Mouse (Mus musculus) lung, postnatal 10 days (tissue): ENCODE data around the gene Fn3krp.

Source experiments
- DNase-seq: peaks from one replicate; pipeline ENCODE4 v3.0.0; 2021

Fn3krp gene

DNA sequence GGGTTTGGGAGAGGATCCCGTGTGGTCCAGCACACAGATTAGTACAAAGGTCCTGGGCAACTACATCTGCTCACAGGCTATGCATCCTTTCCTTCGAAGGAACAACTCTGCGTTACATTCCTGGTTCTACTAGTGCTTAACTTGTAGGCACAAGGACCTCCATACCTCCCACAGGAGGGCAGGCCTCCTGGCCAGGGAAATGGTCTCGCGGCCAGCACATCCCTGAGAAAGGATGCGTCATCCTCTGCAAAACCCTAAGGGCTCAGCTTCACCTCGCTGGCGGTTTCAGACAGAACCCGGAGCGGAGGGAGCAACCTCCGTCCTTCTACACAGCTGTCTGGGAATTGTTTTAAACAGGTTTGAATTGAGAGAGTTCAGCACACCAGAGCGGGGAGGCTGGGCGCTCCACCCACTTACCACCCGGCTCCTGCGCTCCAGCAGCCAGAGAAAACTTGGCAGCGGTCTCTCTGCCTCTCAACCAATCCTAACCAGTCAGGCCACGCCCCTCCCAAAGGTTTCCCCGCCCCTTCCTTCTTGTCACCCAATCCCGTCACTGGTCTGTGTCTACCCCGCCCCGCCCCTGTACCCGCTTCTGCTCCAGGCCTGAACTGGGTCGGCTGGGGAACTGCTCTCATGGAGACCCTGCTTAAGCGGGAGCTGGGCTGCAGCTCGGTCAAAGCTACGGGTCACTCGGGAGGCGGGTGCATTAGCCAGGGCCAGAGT, at the start of gene Fn3krp:
Gene Fn3krp, plus strand, starts transcription at position 572 of the 723 bp plus-strand sequence.
- DNase-seq, result peak; percentile 100

DNA sequence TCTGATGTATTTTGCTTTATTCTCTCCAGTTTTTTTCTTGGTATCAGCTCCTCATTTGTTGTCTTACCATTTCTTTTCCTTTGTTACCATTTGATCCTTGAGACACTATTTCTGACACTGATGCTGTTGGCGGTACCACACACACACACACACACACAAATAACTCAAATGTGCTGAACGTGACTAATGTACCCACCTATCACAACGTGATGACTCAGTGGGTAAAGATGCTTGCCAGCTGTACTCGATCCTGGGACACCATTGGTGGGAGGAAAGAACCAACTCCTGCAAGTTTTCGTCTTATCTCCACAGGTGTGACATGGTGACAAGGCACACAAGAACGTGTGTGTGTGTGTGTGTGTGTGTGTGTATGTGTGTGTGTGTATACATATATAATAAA, 47.9 kb upstream of the Fn3krp start:
- DNase-seq, result no peak

DNA sequence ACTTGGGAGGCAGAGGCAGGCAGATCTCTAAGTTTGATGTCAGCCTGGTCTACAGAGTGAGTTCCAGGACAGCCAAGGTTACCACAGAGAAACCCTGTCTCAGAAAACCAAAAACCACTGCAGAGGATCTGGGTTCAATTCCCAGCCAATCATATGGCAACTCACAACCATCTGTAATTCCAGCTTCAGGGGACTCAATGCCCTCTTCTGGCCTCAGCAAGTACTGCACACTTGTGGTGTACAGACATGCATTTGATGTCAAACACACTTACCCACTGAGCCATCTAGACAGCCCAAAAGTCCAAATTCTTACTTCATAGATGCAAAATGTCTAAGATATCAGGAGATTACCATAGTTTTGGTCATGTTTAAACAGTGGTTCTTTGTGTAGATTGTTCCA, 42.6 kb upstream of the Fn3krp start:
- no peak for DNase-seq

DNA sequence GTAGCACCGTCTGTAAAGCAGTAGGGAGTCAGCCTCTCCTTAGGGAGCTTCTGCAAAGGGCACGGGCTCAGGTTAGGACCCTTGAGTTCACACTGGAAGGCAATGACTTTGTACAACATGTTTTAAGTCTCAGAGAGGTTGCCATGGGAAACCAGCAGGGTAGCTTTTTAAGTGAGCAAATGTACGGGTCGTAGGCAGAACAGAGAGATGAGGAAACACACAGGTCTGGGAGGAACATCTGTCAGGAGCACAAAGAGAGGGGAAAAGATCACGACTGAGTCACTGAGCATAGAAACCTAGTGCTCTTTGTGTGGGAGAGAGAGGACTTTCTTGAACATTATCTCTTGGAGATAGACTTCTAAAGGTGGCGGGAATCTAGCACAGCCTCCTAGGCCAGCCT, 40.9 kb upstream of the Fn3krp start:
- DNase-seq, result no peak

DNA sequence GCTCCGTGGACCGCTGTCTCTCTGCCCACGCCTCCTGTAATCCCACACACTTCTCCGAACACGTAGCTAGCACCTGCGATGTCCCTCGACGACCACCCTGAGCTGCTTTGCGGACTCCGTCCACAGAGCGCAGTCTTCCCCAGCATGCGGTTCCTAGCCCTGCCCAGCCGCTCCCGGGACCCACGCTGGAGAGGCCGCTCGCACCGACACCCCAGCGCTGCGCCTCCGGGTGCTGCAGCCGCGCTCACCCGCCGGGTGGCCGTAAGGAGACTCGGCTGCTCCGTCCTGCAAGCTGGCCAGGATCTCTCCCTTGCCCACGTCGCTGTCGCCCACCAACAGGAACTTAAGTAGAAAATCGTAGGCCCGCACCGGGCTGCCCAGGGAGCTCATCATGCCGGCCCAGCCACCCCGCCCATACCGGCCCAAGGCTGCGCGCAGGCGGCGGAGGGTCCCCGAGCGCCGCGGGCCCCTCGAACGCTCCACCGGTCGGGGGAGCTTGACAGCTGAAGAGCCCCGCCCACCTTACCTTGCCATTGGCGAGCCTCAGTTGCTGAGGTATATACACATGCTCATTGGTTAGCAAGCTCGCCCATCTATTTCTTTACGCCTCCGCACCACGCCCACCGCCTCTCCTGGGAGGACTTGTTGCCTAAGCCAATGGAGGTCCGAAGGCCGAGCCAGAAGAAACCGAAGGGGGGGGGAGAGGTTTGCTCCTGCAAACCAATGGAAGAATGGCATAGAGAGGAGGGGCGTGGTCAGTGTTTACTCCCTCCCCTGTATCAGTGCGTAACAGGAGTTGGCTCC, 33.2 kb upstream of the Fn3krp start, which contains the start of gene Rab40b:
Gene Rab40b, minus strand, starts transcription at position 502 of the 804 bp plus-strand sequence.
- peak; percentile 98 for DNase-seq

DNA sequence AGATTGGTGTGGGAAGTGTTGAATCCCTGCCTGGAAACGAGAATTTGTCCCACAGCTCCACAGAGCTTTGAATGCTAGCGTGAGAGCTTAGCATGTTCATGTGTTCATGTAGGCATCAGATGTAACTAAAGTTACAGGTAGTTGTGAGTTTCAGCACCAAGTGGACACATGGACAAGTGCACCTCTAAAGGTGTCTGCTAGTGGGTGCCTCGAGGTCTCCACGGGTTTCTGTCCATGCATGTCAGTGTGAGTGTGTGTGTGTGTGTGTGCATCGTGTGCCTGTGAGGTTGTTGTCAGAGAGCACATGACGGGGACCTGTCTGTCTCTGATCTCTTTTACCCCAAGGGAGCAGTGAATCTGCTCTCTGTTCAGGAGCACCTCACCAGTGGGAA, 32.7 kb upstream of the Fn3krp start:
- no peak for DNase-seq

DNA sequence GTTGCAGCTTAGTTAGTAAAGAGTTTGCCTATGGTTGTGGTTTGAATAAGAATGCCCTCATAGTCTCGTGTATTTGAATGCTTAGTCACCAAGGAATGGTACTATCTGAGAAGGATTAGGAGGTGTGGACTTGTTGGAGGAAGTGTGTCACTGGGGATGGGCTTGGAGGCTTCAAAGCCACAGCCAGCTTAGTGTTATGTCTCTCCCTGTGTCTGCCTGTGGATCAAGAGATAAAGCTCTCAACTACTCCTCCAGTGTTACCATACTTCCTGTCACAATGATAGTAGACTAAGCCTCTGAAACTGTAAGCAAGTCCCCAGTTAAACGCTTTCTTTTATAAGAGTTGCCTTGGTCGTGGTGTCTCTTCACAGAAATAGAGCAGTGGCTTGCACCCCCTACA, 30.4 kb upstream of the Fn3krp start:
- DNase-seq, result no peak

DNA sequence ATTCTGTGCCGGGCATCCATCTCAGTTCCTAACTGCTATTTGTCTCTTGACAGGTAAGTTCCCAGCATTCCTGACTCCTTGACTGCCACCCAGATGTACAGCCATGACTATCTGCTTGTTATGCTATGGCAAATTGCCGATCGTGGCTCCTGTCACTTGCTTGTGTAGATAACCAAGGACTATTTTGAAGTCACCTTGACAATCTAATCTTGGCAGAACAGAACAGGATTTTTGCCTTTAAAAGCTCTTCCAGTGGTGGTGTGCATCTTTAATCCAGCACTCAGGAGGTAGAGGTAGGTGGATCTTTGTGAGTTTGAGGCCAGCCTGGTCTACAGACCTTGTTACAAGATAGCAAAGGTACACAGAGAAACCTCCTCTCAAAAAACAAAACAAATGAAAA, 28.8 kb upstream of the Fn3krp start:
- DNase-seq, result no peak

DNA sequence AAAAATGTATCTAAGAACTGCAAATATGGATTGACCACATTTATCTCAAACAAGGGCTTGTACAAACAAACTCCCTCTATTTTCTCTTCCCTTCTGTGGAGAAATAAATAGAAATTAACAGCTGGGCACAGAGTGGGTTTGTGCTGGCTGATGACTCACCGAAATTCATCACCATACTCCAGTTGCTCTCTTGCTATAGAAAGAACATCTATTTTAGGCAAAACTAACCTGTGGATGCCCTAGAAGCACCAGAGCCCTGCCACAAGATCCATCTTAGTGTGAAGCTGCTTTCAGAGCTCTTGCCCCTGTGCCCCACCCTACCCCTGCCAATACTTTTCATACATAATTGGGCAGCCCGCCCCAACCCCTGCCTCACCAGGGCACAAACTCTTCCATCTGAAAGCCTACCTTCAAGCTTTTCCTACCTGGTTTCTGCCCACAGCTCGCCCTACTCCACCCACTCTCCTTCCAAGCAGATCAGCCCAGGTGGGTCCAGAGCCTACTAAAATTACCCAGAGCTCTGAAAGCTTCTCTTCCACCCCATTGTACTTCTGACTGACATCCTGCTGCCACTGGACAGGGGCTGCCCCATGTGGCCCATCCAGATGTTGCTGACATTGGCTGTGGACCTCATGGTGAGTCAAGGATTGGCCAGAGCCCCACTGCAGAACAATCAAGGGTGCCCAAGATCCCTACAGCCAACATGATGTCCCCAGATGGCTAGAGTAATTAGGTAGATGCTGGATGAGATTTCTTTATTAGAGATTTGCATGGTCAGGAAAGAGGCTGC, 13.6 kb upstream of the Fn3krp start:
- no peak for DNase-seq

DNA sequence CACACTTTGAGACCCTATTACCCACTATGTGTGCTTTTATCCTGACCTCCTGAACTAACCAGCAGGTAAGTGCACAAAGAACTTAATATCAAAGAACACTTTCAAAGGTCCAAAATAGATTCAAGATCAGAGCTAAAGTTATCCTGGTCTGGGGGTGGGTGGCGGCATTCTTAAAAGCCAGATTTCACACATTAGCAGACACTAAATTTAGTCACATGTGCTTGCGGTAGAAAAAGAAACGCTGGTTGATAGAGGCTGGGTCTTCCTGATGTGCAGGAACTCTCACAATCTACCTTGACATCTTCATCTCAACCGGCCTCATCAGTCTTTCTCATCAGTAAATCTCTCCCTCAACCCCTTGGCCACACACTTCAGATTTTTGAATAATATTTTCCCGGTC, 6.4 kb upstream of the Fn3krp start:
- no peak for DNase-seq

DNA sequence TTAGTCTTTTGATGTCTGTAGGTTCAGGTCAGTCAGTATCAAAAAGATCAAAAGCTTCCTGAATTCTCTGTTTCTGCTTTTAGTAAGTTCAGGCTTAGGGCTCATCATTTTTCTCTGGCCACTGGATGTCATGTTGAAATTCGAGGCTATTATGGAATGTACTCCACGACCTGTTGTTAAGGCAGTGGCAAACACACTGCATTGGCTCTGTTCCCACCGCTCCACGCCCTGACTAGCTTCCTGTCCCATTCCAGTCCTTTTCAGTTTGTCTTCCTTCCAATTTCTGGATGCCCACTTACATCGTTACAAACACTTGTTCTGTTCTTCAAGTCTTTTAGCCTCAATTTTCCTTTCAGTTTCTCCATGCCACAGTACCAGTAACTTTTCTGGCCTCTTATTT, 5.8 kb upstream of the Fn3krp start:
- peak; percentile 60 for DNase-seq

DNA sequence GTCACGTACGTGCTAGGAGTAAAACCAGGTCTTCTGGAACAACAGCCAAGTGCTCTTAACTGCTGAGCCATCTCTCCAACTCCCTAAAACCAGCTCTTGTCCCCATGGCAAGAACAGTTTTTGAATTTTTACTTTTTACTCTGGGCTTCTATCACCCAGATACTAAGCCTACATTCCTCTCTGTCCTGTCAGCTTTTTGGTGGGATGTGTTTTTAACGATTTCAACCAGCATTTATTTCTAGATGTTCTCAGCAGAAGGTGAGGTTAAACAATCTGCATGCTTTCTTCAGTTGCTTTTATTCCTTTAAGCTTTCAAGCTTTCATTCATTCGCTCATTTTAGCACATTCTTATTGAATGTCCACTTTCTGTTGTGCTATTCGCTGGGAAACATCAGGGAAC, 3.2 kb upstream of the Fn3krp start:
- DNase-seq, result no peak

DNA sequence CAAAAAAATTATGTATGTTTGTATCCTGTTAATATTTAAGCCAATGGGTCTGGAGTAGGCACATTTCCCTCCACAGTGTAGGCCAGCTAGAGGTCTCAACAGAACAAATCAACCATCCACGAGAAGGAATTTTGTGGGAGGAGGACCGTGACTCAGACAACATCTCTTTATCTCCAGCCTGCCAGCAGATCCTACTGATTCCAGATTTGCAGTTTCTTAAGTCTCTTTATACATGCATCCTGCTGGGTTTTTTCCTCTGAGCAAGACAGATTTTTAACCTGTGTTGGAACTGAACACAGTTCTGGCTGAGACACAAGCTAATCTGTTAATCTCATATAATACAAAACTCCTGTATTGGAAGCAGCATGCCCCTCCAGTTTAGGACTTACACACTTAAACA, 2.3 kb upstream of the Fn3krp start:
- DNase-seq, result no peak

DNA sequence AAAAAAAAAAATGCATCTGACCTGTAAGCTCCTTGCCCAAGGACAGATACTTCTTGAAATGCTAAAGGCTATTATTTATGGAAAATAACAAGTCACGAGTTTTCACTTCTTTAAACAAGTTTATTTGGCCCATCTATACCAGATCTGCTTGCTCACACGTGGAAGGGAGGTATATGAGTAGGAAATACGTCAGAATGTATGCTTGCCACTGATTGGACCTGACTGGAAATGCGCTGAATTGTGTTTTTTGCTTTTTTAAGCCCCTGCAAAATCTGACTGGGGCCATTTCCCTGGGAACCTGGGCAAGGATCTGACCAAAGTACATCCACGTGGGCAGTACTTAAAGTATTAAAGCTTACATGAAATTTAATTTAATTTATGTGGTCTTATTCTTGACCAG, 822 bp upstream of the Fn3krp start:
- DNase-seq, result no peak

DNA sequence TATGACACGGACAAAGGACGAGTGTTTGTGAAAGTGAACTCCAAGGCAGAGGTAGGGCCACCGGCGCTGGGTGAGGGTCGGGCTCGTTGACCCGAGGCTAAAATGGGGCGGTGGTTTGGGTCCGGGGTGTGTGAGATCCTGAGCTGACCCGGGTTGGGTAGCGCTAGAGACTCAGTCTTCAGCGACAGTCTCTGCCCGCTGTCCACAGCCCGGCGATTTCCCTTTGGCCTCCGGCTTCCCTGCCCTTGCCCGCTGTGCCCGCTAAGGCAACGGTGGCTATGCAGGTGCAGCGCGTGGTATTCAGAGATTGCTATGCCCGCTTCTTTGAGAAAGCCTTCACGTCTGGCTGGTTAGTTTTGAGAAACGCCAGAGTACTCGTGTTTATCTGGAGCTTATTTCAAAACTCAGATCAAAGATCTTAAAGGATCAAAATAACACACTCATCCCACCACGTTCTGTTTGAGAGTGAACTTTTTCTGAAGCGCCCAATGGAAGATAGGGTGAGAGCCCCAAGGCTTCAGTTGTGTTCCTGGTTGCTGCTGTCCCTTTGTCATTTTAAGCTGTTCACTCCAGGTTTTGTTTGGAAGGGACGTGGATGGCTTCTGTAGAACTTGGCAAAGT, 462 bp downstream of the Fn3krp start:
- no peak for DNase-seq

DNA sequence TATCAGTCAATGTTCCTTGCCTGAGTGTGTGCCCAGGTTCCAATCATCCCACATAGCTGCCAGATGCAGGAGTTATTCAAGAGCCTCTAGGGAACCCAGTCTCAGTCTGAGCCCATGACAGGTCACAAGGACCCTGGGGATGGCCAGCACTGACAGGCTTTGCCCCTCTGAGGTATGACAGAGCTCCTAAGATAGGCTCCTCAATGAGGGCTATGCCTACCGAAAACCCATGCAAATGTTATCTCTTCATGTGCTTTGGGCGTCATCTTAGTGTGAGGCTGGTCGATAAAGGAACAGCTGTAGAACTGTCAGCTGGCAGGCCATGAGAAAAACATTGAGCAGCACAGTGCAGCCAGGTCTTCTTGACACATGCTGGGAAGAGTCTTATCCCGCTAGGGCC, 12.2 kb downstream of the Fn3krp start:
- no peak for DNase-seq

DNA sequence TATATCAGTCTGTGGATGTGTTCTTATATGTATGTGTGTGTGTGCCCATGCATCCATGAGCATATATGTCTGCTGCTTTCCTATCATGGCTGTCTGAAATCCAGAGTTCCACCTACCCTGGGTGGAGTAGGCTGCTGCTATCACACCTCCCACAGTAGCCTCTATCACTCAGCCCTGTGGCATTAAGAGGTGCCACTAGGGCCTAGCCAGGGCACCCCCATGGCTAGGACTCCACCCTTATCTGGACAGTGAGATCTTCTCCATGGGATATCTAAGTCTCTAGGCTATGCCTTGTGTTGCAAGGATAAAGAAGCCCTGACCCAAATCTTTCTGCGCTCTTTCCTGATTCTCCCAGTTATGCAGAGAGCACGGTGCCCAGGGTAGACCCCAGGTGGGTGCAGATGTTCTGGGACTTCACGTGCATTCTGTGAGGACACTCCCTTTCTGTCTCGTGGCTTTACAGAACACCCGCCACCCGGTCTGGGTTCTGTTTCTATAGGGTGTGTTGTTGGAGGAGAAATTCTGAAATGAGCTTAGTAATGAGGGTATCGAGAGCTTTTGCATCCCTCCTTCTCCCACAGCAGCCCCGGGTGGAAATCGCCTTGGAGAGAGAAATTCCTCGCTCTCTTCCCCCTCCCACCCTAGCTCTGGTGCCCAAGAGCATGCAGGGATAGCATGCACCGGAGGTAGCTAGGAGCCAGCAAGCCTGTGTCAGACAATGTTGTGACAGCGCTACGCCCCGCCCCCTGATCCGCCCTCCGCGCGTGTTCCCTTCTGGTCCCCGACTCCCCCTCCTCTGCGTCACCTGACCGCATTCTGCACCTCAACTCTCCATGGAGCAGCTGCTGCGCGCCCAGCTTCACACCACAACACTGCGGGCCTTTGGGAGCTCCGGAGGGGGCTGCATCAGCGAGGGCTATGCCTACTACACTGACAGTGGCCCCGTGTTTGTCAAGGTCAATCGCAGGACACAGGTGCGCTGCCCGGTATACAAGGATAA, 13.3 kb downstream of the Fn3krp start, which contains the start of gene Fn3k:
Gene Fn3k, plus strand, starts transcription at position 758 of the 1,000 bp plus-strand sequence.
- DNase-seq, result peak; percentile 92

DNA sequence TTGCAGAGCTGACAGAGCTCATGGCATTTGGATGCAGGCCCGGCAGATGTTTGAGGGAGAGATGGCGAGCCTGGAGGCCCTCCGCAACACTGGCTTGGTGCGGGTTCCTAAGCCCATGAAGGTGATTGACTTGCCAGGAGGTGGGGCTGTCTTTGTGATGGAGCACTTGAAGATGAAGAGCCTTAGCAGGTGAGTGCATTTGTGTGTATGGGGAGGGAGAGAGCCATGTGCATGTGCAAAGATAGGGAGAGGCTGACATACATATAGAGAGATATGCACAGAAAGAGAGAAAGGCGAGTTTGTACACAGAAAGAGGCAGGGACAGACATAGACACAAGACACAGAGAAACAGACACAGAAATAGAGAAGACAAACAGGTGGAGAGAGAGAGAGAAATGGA, 16.0 kb downstream of the Fn3krp start:
- no peak for DNase-seq

DNA sequence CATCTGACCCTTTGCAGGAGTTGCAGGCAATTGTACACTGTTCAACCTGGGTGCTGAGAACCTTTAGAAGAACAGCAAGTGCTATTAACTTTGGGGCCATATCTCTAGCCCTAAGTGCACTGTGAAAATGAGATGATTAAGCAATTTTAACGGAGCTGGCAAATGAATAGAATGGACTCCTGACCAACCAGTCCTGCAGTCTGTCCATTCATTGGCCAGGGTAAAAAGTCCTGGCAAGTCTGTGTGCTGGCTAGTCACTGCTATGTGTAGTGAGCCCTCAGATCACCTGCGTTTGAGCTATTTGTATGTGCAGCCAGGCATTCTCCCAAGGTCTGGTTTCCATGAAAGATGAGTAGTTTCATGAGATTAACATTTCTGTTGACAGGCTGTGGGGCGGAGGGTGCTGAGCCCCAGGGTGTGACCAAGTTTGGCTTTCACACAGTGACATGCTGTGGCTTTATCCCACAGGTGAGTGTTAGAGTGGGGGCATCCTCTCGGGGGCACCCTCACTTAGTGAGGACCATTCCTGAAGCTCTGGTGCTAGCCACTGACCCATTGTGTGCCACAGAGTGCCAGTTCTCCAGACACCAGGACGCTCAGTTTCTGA, 18.6 kb downstream of the Fn3krp start:
- DNase-seq, result no peak

DNA sequence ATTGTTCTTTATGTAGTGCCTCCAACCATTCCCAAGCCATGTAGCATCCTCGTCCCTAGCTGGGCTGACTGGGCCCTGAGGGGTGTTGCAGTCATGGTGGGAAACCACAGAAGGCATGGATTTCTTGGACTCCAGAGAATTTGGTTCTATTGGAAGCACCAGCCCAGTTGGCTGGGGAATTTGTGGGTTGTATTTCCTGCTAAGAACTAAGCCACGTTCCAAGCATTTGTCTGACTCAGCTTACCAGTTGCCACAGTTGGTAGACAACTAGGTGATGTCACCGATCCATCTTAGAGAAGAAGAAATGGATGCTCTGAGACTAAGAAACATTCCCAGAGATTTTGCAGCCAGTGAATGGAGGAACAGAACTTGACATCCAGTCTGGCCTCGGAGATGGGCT, 20.5 kb downstream of the Fn3krp start:
- DNase-seq, result no peak

DNA sequence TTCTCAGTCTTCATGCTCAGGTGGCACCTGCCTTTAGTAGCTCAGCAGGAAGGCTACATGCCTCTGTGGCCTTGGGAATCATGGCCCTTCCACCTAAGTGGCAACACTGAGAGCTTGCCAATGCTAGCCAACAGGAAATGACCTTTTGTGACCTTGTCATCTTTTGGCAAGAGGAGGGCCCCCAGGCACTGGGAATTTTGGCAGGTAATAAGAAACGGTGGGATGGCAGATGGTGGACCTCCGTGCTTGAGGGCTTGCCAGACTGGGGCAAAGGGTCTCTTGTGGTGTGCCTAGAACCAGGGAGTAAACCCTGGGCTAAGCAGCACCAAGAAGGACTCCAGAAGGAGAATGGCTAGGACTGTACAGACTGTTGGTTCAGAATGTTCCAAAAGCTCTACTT, 20.9 kb downstream of the Fn3krp start:
- DNase-seq, result no peak
